Mouse (Mus musculus): ENCODE data around the gene Begain. TPM values are rescaled to one million over a fixed set of nuclear protein-coding genes. Genes with fewer than 3 reads are reported as not detected.

The Begain gene
- polyA plus RNA-seq (2014; fragmentation: Illumina TruSeq; extraction: RNeasy Lipid Tissue Mini Kit (QIAGEN cat#74804)), result not detected

DNA sequence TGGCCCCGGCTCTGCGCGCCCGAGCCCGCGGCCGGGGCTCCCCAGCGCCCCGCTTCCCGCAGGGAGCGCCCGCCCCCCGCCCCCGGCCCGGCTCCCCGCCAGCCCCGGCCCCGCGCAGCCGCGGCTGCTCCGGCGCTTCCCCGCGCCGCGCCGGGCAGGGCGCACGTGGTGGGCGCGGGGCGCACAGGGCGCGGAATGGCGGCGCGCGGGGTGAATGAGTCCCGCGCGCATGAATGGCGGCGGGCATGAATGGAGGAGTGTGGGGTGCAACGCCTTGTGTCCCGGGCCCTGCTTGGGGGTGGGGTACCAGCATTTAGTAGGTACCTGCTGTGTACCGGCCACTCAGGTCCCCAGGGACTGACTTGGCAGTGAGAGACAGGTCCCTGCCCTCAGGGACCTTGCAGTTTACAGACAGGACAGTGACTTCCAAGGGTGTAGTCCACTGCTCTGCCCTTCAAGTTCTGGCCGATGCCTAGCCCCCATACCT, at the start of gene Begain:
Begain (minus strand) TSS at position 51 of the 487 bp plus-strand sequence.

Other genes starting within 250 kb of the Begain start
- not detected for gene Slc25a29, start 232.3 kb downstream of the Begain start, polyA plus RNA-seq (2014; fragmentation: Illumina TruSeq; extraction: RNeasy Lipid Tissue Mini Kit (QIAGEN cat#74804))
- not detected for gene Slc25a47, start 232.2 kb downstream of the Begain start, polyA plus RNA-seq (2014; fragmentation: Illumina TruSeq; extraction: RNeasy Lipid Tissue Mini Kit (QIAGEN cat#74804))
- 0.29 TPM for gene Wdr25, start 174.6 kb downstream of the Begain start, polyA plus RNA-seq (2014; fragmentation: Illumina TruSeq; extraction: RNeasy Lipid Tissue Mini Kit (QIAGEN cat#74804))
- 10.0 TPM for gene Wars, start 174.0 kb downstream of the Begain start, polyA plus RNA-seq (2014; fragmentation: Illumina TruSeq; extraction: RNeasy Lipid Tissue Mini Kit (QIAGEN cat#74804))